Mouse (Mus musculus): ENCODE data around the gene Ldb1. TPM values are rescaled to one million over a fixed set of nuclear protein-coding genes. Genes with fewer than 3 reads are reported as not detected.
"Not testable (repeated sequence)": the region's sequence is repeated elsewhere in the genome, so short reads cannot be mapped to it uniquely, and the experiment has no call there.

Gene Ldb1
- polyA plus RNA-seq, 1 experiment from 2014 or later: 97.6 TPM

DNA sequence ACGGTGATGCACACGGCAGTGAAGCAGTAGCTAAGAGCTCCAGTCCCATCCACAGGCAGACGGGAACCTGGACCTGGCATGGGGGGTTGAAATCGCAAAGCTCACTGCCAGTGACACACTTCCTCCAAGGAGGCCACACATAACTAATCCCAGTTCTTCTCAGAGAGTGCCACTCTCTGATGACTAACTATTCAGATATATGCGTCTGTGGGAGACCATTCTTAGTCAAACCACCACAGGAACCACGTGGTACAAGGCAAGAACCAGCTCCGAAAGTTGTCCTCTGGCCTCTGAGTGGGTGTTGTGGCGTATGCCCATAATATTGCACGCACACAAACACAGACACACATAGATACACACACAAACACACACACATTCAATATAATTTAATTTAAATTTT lies 42.7 kb downstream of the Ldb1 start:
- no peaks in the 10 kb centered on the region for H3K27me3 ChIP-seq (ENCODE audit: control insufficient read depth, insufficient read depth, low read length)
- no peak for DNase-seq (ENCODE audit: low spot score)
- WGBS: 82% methylated on average over 9 of the region's 9 CpGs
- no peaks in the 10 kb centered on the region for H3K9me3 ChIP-seq (ENCODE audit: control insufficient read depth, low read length)
- H3K4me2 ChIP-seq (ENCODE audit: low read depth, severe bottlenecking): no peak overlapping the region
- no peak overlapping the region for H3K9ac ChIP-seq (ENCODE audit: low read length)
- H3K36me3 ChIP-seq (ENCODE audit: control insufficient read depth, insufficient read depth, low read length): no peaks in the 10 kb centered on the region
- H3K4me3 ChIP-seq (ENCODE audit: low read depth, low read length): no peak overlapping the region
- no peak for ATAC-seq (ENCODE audit: insufficient number of reproducible peaks, low FRiP score, low TSS enrichment, low read depth)
- 0 out of 2 replicates have a peak, but pooled peaks cover 3% of the 10 kb centered on the region for H3K4me1 ChIP-seq (ENCODE audit: control insufficient read depth, insufficient read depth, low read length)
- H3K27ac ChIP-seq (replicated peaks; ENCODE audit: low read depth, low read length): no peak overlapping the region

DNA sequence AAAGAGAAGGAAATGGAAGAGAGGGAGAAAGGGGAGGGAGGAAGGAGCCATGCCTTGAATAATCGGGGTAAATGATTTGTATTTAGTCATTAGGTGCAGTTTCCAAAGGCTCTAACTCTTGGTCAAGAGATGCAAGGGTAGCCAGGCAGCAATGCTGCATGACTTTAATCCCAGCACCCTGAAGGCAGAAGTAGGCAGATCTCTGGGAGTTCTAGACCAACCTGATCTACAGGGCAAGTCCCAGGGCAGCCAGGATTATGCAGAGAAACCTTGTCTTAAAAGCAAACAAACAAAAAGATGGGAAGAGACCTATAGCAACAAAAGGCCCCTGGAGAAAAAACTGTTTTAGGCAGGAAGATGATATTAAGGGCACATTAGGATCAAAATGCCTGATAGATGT lies 45.6 kb downstream of the Ldb1 start:
- H3K27ac ChIP-seq (replicated peaks; ENCODE audit: low read depth, low read length): no peak overlapping the region
- WGBS: 72% methylated on average over 1 of the region's 1 CpGs
- H3K9me3 ChIP-seq (ENCODE audit: control insufficient read depth, low read length): no peaks in the 10 kb centered on the region
- H3K36me3 ChIP-seq (ENCODE audit: control insufficient read depth, insufficient read depth, low read length): no peaks in the 10 kb centered on the region
- H3K27me3 ChIP-seq (ENCODE audit: control insufficient read depth, insufficient read depth, low read length): no peaks in the 10 kb centered on the region
- no peak overlapping the region for H3K4me3 ChIP-seq (ENCODE audit: low read depth, low read length)
- ATAC-seq (ENCODE audit: insufficient number of reproducible peaks, low FRiP score, low TSS enrichment, low read depth) (no peak), DNase-seq (ENCODE audit: low spot score) (no peak)
- H3K4me1 ChIP-seq (ENCODE audit: control insufficient read depth, insufficient read depth, low read length): 0 out of 2 replicates have a peak, but pooled peaks cover 3% of the 10 kb centered on the region
- no peak overlapping the region for H3K9ac ChIP-seq (ENCODE audit: low read length)
- no peak overlapping the region for H3K4me2 ChIP-seq (ENCODE audit: low read depth, severe bottlenecking)

DNA sequence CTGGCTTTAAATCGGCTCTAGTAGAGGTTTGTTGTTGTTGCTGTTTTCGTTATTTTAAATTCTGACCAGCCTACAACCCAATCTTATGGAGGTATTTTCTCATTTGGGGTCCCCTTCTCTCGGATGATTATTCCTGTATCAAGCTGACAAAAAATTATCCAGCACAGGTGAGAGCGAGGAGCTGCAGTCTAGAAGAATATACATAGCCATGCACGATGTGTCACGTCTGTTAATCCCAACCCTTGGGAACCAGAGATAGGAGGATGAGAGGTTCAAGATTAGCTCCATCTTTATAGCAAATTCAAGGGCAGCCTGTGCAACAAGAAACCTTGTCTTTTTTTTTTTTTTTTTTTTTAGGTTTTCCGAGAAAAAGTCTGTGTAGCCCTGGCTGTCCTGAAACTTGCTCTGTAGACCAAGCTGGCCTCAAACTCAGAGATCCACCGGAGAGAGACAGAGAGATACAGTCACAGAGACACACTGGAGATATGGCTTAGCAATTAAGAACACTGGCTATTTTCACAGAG lies 46.3 kb downstream of the Ldb1 start:
- Histone ChIP-seq H3K9ac (ENCODE audit: low read length) (peak overlapping the region; percentile 79; the same call in 1 of the 2 replicates), H3K27ac (replicated peaks; ENCODE audit: low read depth, low read length) (no peak overlapping the region), H3K4me3 (ENCODE audit: low read depth, low read length) (peak overlapping the region; percentile 74), H3K4me1 (ENCODE audit: control insufficient read depth, insufficient read depth, low read length) (no peaks in the 10 kb centered on the region), H3K27me3 (ENCODE audit: control insufficient read depth, insufficient read depth, low read length) (no peaks in the 10 kb centered on the region), H3K36me3 (ENCODE audit: control insufficient read depth, insufficient read depth, low read length) (no peaks in the 10 kb centered on the region), H3K9me3 (ENCODE audit: control insufficient read depth, low read length) (no peaks in the 10 kb centered on the region), H3K4me2 (ENCODE audit: low read depth, severe bottlenecking) (peak overlapping the region; percentile 48)
- WGBS: 16% methylated on average over 8 of the region's 8 CpGs
- no peak for DNase-seq (ENCODE audit: low spot score)
- ATAC-seq (ENCODE audit: insufficient number of reproducible peaks, low FRiP score, low TSS enrichment, low read depth): no peak; the same call in 1 of the 2 replicates

DNA sequence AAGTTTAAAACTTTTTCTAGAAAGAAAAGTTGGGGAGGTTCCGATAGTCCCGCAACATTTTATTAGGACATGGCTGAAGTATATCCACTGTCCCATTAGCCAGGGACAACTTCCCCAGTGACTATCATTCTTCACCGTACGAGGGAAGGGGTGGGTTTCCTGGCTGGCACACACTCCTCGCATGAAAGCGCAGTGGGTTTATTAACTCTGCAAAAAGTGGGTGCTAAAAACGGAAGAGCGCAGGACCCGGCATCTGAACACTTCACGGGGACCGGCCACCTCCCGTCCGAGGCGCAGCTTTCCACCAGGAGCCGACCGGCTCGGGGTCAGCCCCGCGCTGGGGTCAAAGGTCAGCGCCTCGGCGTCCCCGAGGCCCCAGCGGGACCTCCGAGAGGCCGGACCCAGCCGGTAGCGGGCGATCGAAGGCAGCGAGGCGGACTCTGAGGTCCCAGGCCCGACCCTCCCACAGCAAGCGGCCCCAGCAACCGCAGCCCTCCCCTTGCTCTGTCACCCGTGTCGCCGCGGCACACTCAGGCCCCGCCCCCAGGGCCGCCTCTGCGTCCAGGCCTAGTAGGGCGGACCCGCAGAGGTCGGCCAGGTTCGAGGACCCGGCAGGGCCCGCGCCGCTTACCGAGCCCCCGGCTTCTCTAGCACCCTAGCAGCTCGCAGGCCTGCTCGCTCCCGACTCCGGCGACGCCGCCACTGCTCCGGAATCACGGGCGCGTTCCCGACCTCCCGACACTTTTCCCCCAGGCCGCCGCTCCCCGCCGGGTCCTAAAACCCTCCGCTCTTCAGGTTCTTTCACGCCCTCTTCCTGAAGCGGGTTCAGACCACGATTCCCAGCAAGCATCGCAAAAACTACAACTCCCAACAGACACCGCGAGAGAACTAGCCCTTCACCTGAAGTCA lies 47.0 kb downstream of the Ldb1 start, which contains the start of gene Armh3:
Gene Armh3 (minus strand): TSS at position 704 of the 909 bp plus-strand sequence.
- Histone ChIP-seq H3K4me2 (ENCODE audit: low read depth, severe bottlenecking) (peak within 1 kb of the TSS; percentile 62), H3K27me3 (ENCODE audit: control insufficient read depth, insufficient read depth, low read length) (no peaks in the 10 kb centered on the region), H3K4me1 (ENCODE audit: control insufficient read depth, insufficient read depth, low read length) (no peaks in the 10 kb centered on the region), H3K4me3 (ENCODE audit: low read depth, low read length) (peak within 1 kb of the TSS; percentile 74), H3K27ac (replicated peaks; ENCODE audit: low read depth, low read length) (peak within 1 kb of the TSS; percentile 42), H3K36me3 (ENCODE audit: control insufficient read depth, insufficient read depth, low read length) (no peaks in the 10 kb centered on the region), H3K9ac (ENCODE audit: low read length) (peak within 1 kb of the TSS; percentile 79), H3K9me3 (ENCODE audit: control insufficient read depth, low read length) (no peaks in the 10 kb centered on the region)
- ATAC-seq (ENCODE audit: insufficient number of reproducible peaks, low FRiP score, low TSS enrichment, low read depth): peak; percentile 90
- WGBS: 2% methylated on average over 64 of the region's 76 CpGs
- DNase-seq (ENCODE audit: low spot score): peak; percentile 97

DNA sequence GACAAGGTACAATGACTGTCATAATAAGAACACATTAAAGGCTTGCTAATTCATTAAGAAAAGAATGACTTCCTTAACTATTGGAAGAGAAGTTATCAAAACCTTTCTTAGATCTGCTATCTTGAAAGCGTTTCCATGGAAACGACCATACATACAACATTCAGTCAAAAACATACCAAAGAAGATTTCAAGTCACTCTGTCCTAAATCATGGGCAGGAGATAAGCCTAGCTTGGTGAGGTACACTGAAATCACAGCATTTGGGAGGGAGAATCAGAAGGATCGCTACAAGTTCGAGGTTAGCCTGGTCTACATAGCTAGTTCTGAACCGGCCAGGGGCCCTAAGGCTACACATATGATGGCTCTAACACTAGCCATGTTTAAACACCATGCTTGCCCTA lies 47.6 kb downstream of the Ldb1 start:
- Histone ChIP-seq H3K4me2 (ENCODE audit: low read depth, severe bottlenecking) (peak overlapping the region; percentile 62), H3K36me3 (ENCODE audit: control insufficient read depth, insufficient read depth, low read length) (no peaks in the 10 kb centered on the region), H3K27me3 (ENCODE audit: control insufficient read depth, insufficient read depth, low read length) (no peaks in the 10 kb centered on the region), H3K9ac (ENCODE audit: low read length) (no peak overlapping the region; the same call in 1 of the 2 replicates), H3K4me3 (ENCODE audit: low read depth, low read length) (peak overlapping the region; percentile 74), H3K27ac (replicated peaks; ENCODE audit: low read depth, low read length) (no peak overlapping the region), H3K9me3 (ENCODE audit: control insufficient read depth, low read length) (no peaks in the 10 kb centered on the region), H3K4me1 (ENCODE audit: control insufficient read depth, insufficient read depth, low read length) (no peaks in the 10 kb centered on the region)
- 66% methylated on average over 5 of the region's 5 CpGs for WGBS
- ATAC-seq (ENCODE audit: insufficient number of reproducible peaks, low FRiP score, low TSS enrichment, low read depth) (no peak), DNase-seq (ENCODE audit: low spot score) (no peak)

DNA sequence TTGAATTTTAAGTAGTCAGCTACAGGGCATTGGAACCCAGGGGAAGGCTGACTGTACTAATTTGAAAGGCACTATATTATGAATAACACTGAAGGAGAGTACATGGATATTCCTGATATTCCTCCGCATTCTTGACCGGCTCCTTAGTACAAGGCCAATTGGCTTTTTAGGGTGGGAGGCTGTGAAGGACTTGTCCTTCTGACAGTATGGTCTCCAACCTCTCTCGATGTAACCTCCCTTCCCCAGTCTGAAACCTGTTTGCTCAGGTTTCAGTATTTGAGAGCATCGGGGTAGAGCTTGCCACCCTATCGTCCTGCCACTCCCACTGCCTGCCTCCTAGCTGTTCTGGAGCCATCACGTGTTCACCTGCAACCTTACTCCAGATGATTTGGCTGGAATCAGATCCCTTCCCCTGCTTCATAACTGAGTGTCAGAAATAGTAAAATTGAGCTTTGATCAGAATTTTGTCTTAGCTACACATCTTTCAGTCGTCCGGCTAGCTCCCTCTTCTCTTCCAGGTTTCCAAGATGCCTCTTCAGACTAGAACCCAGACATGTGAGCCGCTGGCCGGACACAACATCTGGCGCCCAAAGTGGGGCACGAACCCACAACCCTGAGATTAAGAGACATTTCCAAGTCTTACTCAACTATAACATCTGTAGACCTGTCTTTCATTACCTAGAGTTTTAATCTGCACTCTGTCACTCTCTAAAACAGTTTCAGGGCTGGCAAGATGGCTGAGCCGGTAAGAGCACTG lies 50.9 kb downstream of the Ldb1 start:
- Histone ChIP-seq H3K27ac (replicated peaks; ENCODE audit: low read depth, low read length) (no peak overlapping the region), H3K4me3 (ENCODE audit: low read depth, low read length) (no peak overlapping the region), H3K4me2 (ENCODE audit: low read depth, severe bottlenecking) (no peak overlapping the region), H3K9ac (ENCODE audit: low read length) (no peak overlapping the region), H3K36me3 (ENCODE audit: control insufficient read depth, insufficient read depth, low read length) (no peaks in the 10 kb centered on the region; the same call in 1 of the 2 replicates), H3K27me3 (ENCODE audit: control insufficient read depth, insufficient read depth, low read length) (no peaks in the 10 kb centered on the region), H3K9me3 (ENCODE audit: control insufficient read depth, low read length) (no peaks in the 10 kb centered on the region), H3K4me1 (ENCODE audit: control insufficient read depth, insufficient read depth, low read length) (no peaks in the 10 kb centered on the region)
- WGBS: 95% methylated on average over 13 of the region's 13 CpGs
- no peak for DNase-seq (ENCODE audit: low spot score)
- ATAC-seq (ENCODE audit: insufficient number of reproducible peaks, low FRiP score, low TSS enrichment, low read depth): no peak

DNA sequence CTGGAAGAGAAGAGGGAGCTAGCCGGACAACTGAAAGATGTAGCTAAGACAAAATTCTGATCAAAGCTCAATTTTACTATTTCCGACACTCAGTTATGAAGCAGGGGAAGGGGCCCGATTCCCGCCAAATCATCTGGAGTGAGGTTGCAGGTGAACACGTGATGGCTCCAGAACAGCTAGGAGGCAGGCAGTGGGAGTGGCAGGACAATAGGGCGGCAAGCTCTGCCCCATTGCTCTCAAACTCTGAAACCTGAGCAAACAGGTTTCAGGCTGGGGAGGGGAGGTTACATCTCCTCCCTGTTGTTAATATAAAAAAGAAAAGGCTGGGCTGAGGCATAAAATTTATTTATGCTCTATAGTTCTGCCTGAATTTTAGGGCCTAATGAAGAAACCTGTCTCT lies 51.6 kb downstream of the Ldb1 start:
- ATAC-seq (ENCODE audit: insufficient number of reproducible peaks, low FRiP score, low TSS enrichment, low read depth); H3K27me3 ChIP-seq (ENCODE audit: control insufficient read depth, insufficient read depth, low read length); DNase-seq (ENCODE audit: low spot score); H3K36me3 ChIP-seq (ENCODE audit: control insufficient read depth, insufficient read depth, low read length); H3K9me3 ChIP-seq (ENCODE audit: control insufficient read depth, low read length); H3K9ac ChIP-seq (ENCODE audit: low read length); H3K4me3 ChIP-seq (ENCODE audit: low read depth, low read length); H3K27ac ChIP-seq (replicated peaks; ENCODE audit: low read depth, low read length); H3K4me2 ChIP-seq (ENCODE audit: low read depth, severe bottlenecking); H3K4me1 ChIP-seq (ENCODE audit: control insufficient read depth, insufficient read depth, low read length): not testable (repeated sequence)
- WGBS: 84% methylated on average over 6 of the region's 6 CpGs

DNA sequence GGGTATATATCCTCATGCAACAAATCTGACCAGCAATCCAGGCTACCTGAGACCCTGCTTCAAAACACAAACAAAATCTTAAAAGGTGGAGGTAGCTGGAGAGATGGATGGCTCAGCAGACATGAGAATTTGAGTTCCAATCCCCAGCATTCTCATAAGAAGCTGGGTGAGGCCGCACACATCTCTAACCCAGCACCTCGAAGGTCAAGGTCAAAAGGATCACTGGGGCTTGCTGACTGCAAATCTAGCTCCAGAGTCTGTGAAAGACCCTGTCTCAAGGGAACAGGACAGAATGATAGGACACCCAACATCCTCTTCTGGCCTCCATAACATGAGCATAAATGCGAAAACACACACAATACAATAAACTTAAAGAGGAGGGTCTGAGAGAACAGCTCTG lies 53.8 kb downstream of the Ldb1 start:
- Histone ChIP-seq H3K36me3 (ENCODE audit: control insufficient read depth, insufficient read depth, low read length) (no peaks in the 10 kb centered on the region; the same call in 1 of the 2 replicates), H3K4me1 (ENCODE audit: control insufficient read depth, insufficient read depth, low read length) (no peaks in the 10 kb centered on the region), H3K4me2 (ENCODE audit: low read depth, severe bottlenecking) (no peak overlapping the region), H3K4me3 (ENCODE audit: low read depth, low read length) (no peak overlapping the region), H3K27me3 (ENCODE audit: control insufficient read depth, insufficient read depth, low read length) (no peaks in the 10 kb centered on the region), H3K9ac (ENCODE audit: low read length) (no peak overlapping the region), H3K9me3 (ENCODE audit: control insufficient read depth, low read length) (no peaks in the 10 kb centered on the region), H3K27ac (replicated peaks; ENCODE audit: low read depth, low read length) (no peak overlapping the region)
- WGBS: 92% methylated on average over 3 of the region's 3 CpGs
- ATAC-seq (ENCODE audit: insufficient number of reproducible peaks, low FRiP score, low TSS enrichment, low read depth) (no peak), DNase-seq (ENCODE audit: low spot score) (no peak)
